Mouse (Mus musculus): ENCODE measurements around the gene Sox6.

DNA sequence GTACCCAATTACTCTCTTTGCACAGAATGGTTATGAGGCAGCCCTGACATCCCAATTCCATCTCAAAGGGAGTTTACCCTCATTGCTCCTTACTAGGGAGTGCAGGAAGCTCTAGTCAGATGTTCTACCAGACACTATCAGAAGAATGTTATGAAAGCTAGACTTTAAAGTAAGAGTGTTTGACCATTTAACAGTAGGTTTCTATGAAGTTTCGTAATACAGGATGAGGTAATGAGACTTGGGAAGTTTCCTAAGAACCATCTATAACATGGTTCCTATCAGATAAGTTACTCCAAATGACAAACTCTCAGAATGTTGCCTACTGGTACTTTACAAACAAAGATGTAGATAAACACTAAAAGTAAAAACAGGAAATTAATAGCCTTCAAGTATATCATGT lies 123.3 kb downstream of the Sox6 start:
- TF ChIP-seq CTCF (IDR thresholded peaks at IDR 0.05; ENCODE audit: insufficient read depth, low read length): no peak
- no peak for TF ChIP-seq POLR2A (IDR thresholded peaks at IDR 0.05; ENCODE audit: borderline replicate concordance, extremely low read depth, low read depth, low read length)

Measured in lung, adult 2 months (tissue).